Comparison of ENCODE assay signal across 24 mouse cellular contexts in genomic region chr2:144235776-144236175, GRCm38 (mm10). TPM values are rescaled to one million over a fixed set of nuclear protein-coding genes. Genes with fewer than 3 reads are reported as not detected.
DNase-seq lines count a peak whose midpoint lies in the region; ATAC-seq and TF ChIP-seq lines count a peak whose summit lies in the region.
"Had no signal": no experiment of that assay in that cellular context is flagged by ENCODE, and none has a peak within 500 bp of the region (broad histone marks: within the 10 kb centered on the region; RNA-seq: fewer than 3 reads in every experiment).

No protein-coding gene starts in this region.

- no peak overlapping the region for H3K4me3 ChIP-seq in limb, embryonic 11.5 days (ENCODE audit: low read depth, low read length)
- no peak overlapping the region for H3K4me3 ChIP-seq in limb, embryonic 10.5 days
- no peak overlapping the region for H3K4me3 ChIP-seq in embryonic facial prominence, embryonic 14.5 days (ENCODE audit: low read depth, low read length)
- no peak overlapping the region for H3K4me3 ChIP-seq in liver, postnatal 0 days (ENCODE audit: low read depth, low read length)
- H3K4me3 ChIP-seq: layer of hippocampus, adult 2 months; left cerebral cortex, adult 2 months; liver, embryonic 15.5 days; lung, embryonic 15.5 days; megakaryocyte, embryonic 14.5 days had no signal

- no peak overlapping the region for H3K9ac ChIP-seq in limb, embryonic 11.5 days (ENCODE audit: low read length)
- no peak overlapping the region for H3K9ac ChIP-seq in embryonic facial prominence, embryonic 14.5 days (ENCODE audit: low read depth, low read length)
- H3K9ac ChIP-seq in liver, postnatal 0 days (replicated peaks) = no peak overlapping the region
- H3K9ac ChIP-seq: liver, embryonic 15.5 days; lung, embryonic 15.5 days had no signal

- H3K4me2 ChIP-seq in limb, embryonic 11.5 days (ENCODE audit: low read depth, severe bottlenecking) = no peak overlapping the region
- H3K4me2 ChIP-seq in embryonic facial prominence, embryonic 14.5 days (ENCODE audit: low read depth, low read length) = no peak overlapping the region
- no peak overlapping the region for H3K4me2 ChIP-seq in liver, postnatal 0 days (ENCODE audit: low read depth, low read length)
- H3K4me2 ChIP-seq: liver, embryonic 15.5 days; lung, embryonic 15.5 days had no signal

- WGBS in limb, embryonic 11.5 days = 49% methylated on average over 3 of the region's 3 CpGs
- whole genome bisulfite sequencing in limb, embryonic 10.5 days = 45% methylated on average over 3 of the region's 3 CpGs
- WGBS in embryonic facial prominence, embryonic 14.5 days = 27% methylated on average over 3 of the region's 3 CpGs
- WGBS in liver, postnatal 0 days (ENCODE audit: insufficient replicate concordance) = 66% methylated on average over 3 of the region's 3 CpGs

- H3K36me3 ChIP-seq in limb, embryonic 11.5 days (ENCODE audit: control insufficient read depth, insufficient read depth, low read length) = no peaks in the 10 kb centered on the region
- H3K36me3 ChIP-seq in limb, embryonic 10.5 days = no peaks in the 10 kb centered on the region
- H3K36me3 ChIP-seq in embryonic facial prominence, embryonic 14.5 days (ENCODE audit: control insufficient read depth, insufficient read depth, low read length) = no peaks in the 10 kb centered on the region
- no peaks in the 10 kb centered on the region for H3K36me3 ChIP-seq in liver, postnatal 0 days (replicated peaks; ENCODE audit: insufficient read depth, low read length)
- H3K36me3 ChIP-seq: liver, embryonic 15.5 days; lung, embryonic 15.5 days had no signal

- peaks cover 2% of the 10 kb centered on the region; the same call in 1 of the 2 replicates for H3K4me1 ChIP-seq in limb, embryonic 11.5 days (ENCODE audit: control insufficient read depth, insufficient read depth, low read length)
- peaks cover 27% of the 10 kb centered on the region for H3K4me1 ChIP-seq in limb, embryonic 10.5 days
- H3K4me1 ChIP-seq in embryonic facial prominence, embryonic 14.5 days (ENCODE audit: control insufficient read depth, insufficient read depth, low read length) = peaks cover 26% of the 10 kb centered on the region
- H3K4me1 ChIP-seq in liver, postnatal 0 days (ENCODE audit: insufficient read depth) = peaks cover 3% of the 10 kb centered on the region
- H3K4me1 ChIP-seq: lung, embryonic 15.5 days had no signal

- no peaks in the 10 kb centered on the region for H3K27me3 ChIP-seq in limb, embryonic 11.5 days (ENCODE audit: control insufficient read depth, insufficient read depth, low read length)
- H3K27me3 ChIP-seq in limb, embryonic 10.5 days (ENCODE audit: low read depth, poor library complexity, severe bottlenecking) = no peaks in the 10 kb centered on the region
- no peaks in the 10 kb centered on the region for H3K27me3 ChIP-seq in embryonic facial prominence, embryonic 14.5 days (replicated peaks; ENCODE audit: control insufficient read depth, insufficient read depth, low read length)
- H3K27me3 ChIP-seq in liver, postnatal 0 days (ENCODE audit: insufficient read depth, low read length) = no peaks in the 10 kb centered on the region
- H3K27me3 ChIP-seq: liver, embryonic 15.5 days; lung, embryonic 15.5 days; megakaryocyte, embryonic 14.5 days had no signal

- no peak for TF ChIP-seq CTCF in liver, postnatal 0 days (IDR thresholded peaks at IDR 0.05; ENCODE audit: low read depth)

- no peak for ATAC-seq in limb, embryonic 11.5 days (ENCODE audit: insufficient number of reproducible peaks, low FRiP score, low TSS enrichment, low read depth)
- ATAC-seq in embryonic facial prominence, embryonic 14.5 days (ENCODE audit: low read depth) = no peak
- no peak for ATAC-seq in liver, postnatal 0 days
- ATAC-seq: forebrain, embryonic 14.5 days; hindbrain, postnatal 0 days; intestine, postnatal 0 days had no signal

- no peak for TF ChIP-seq EP300 in liver, postnatal 0 days (IDR thresholded peaks at IDR 0.05; ENCODE audit: low read depth)

- H3K27ac ChIP-seq in limb, embryonic 11.5 days (replicated peaks; ENCODE audit: low read depth, low read length) = no peak overlapping the region
- no peak overlapping the region for H3K27ac ChIP-seq in limb, embryonic 10.5 days
- no peak overlapping the region for H3K27ac ChIP-seq in embryonic facial prominence, embryonic 14.5 days (replicated peaks; ENCODE audit: low read depth, low read length)
- H3K27ac ChIP-seq in liver, postnatal 0 days (ENCODE audit: low read depth) = no peak overlapping the region
- H3K27ac ChIP-seq: hindbrain, postnatal 0 days; layer of hippocampus, adult 2 months; left cerebral cortex, adult 2 months; liver, embryonic 15.5 days; lung, embryonic 15.5 days had no signal

- peak; percentile 37 for DNase-seq in limb, embryonic 11.5 days (ENCODE audit: low spot score)
- no peak for DNase-seq in limb, embryonic 10.5 days (ENCODE audit: low spot score)
- peak; percentile 30 for DNase-seq in embryo, embryonic 9.5 days (ENCODE audit: extremely low spot score)
- DNase-seq in embryonic facial prominence, embryonic 14.5 days (ENCODE audit: low spot score) = peak; percentile 63
- no peak for DNase-seq in frontal cortex, adult 2 months (ENCODE audit: extremely low spot score in 1 of 2, low spot score in 1 of 2)
- DNase-seq in liver, postnatal 0 days = no peak
- DNase-seq in kidney, adult 11 months = no peak
- DNase-seq: adrenal gland, postnatal 36 days; B cell, adult 2 months; cerebellum, adult 2 months; cerebellum, postnatal 14 days; heart, postnatal 14 days; kidney, postnatal 36 days; midbrain, embryonic 14.5 days; spleen, adult 18-20 months; thymus, postnatal 14 days had no signal

- H3K9me3 ChIP-seq in limb, embryonic 11.5 days (ENCODE audit: control insufficient read depth, low read length) = no peaks in the 10 kb centered on the region
- no peaks in the 10 kb centered on the region for H3K9me3 ChIP-seq in limb, embryonic 10.5 days (replicated peaks)
- H3K9me3 ChIP-seq in embryonic facial prominence, embryonic 14.5 days (ENCODE audit: control insufficient read depth, low read length) = no peaks in the 10 kb centered on the region
- no peaks in the 10 kb centered on the region; the same call in none of the 2 replicates for H3K9me3 ChIP-seq in liver, postnatal 0 days (ENCODE audit: low read length)
- H3K9me3 ChIP-seq: liver, embryonic 15.5 days; lung, embryonic 15.5 days had no signal

RNA-seq across cellular contexts. Expression of gene Mgme1, which starts 34.7 kb away (rescaled TPM):
- 21.6 and 22.6 TPM in 2 replicates for polyA plus RNA-seq in limb, embryonic 11.5 days (2014; fragmentation: Nextera tagmentation; extraction: Ambion mirVana)
- polyA plus RNA-seq in limb, embryonic 10.5 days (2016; fragmentation: Nextera tagmentation; extraction: Ambion mirVana) = 25.6 and 25.7 TPM in 2 replicates
- polyA plus RNA-seq in embryonic facial prominence, embryonic 14.5 days (2014; fragmentation: Nextera tagmentation; extraction: Ambion mirVana) = 15.5 and 16.7 TPM in 2 replicates
- polyA plus RNA-seq in frontal cortex, adult 2 months (2012; rRNA removed) = 5.9 and 6.0 TPM in 2 replicates
- 4.4 and 5.4 TPM in 2 replicates for polyA plus RNA-seq in liver, postnatal 0 days (2015; fragmentation: Nextera tagmentation; extraction: Ambion mirVana)

RNA-seq across cellular contexts. Expression of gene Snx5, which starts 34.9 kb away (rescaled TPM):
- 139 and 141 TPM in 2 replicates for polyA plus RNA-seq in limb, embryonic 11.5 days (2014; fragmentation: Nextera tagmentation; extraction: Ambion mirVana)
- polyA plus RNA-seq in limb, embryonic 10.5 days (2016; fragmentation: Nextera tagmentation; extraction: Ambion mirVana) = 140 and 144 TPM in 2 replicates
- 111 and 120 TPM in 2 replicates for polyA plus RNA-seq in embryonic facial prominence, embryonic 14.5 days (2014; fragmentation: Nextera tagmentation; extraction: Ambion mirVana)
- polyA plus RNA-seq in frontal cortex, adult 2 months (2012; rRNA removed) = 74.7 and 83.1 TPM in 2 replicates
- 47.9 and 49.2 TPM in 2 replicates for polyA plus RNA-seq in liver, postnatal 0 days (2015; fragmentation: Nextera tagmentation; extraction: Ambion mirVana)

Comparison
In these comparisons a context has a peak if more than half of its experiments do, and no peak if none do; other contexts are left out.
1. DNase-seq: peak in limb, embryonic 11.5 days (single experiment), embryo, embryonic 9.5 days (single experiment) and embryonic facial prominence, embryonic 14.5 days (single experiment); none in limb, embryonic 10.5 days (single experiment), frontal cortex, adult 2 months (0 of 2), liver, postnatal 0 days (single experiment) and kidney, adult 11 months (single experiment).